Mouse (Mus musculus): ENCODE measurements at regions not wholly inside any gene's neighbourhood (a gene's known extent, or its start where the extent isn't known, plus 50 kb on each side); places are given as distances from the start of the nearest gene placed in this dataset.

GRCm38 (mm10) chr12:16477572-16477971 lies 133.2 kb downstream of the Lpin1 start:
- Histone ChIP-seq H3K4me3 (ENCODE audit: low read depth, low read length) (no peak overlapping the region), H3K9ac (ENCODE audit: low read length) (no peak overlapping the region), H3K36me3 (ENCODE audit: control insufficient read depth, insufficient read depth, low read length) (no peaks in the 10 kb centered on the region), H3K4me1 (ENCODE audit: control insufficient read depth, insufficient read depth, low read length) (no peaks in the 10 kb centered on the region), H3K4me2 (ENCODE audit: low read depth, severe bottlenecking) (no peak overlapping the region), H3K27me3 (ENCODE audit: control insufficient read depth, insufficient read depth, low read length) (no peaks in the 10 kb centered on the region), H3K27ac (replicated peaks; ENCODE audit: low read depth, low read length) (no peak overlapping the region), H3K9me3 (ENCODE audit: control insufficient read depth, low read length) (no peaks in the 10 kb centered on the region)
- DNase-seq (ENCODE audit: low spot score) (no peak), ATAC-seq (ENCODE audit: insufficient number of reproducible peaks, low FRiP score, low TSS enrichment, low read depth) (no peak)
- 75% methylated on average over 2 of the region's 2 CpGs for WGBS

GRCm38 (mm10) chr12:16474361-16475080 lies 136.2 kb downstream of the Lpin1 start:
- Histone ChIP-seq H3K4me2 (ENCODE audit: low read depth, severe bottlenecking) (no peak overlapping the region), H3K27me3 (ENCODE audit: control insufficient read depth, insufficient read depth, low read length) (no peaks in the 10 kb centered on the region), H3K4me3 (ENCODE audit: low read depth, low read length) (no peak overlapping the region), H3K9me3 (ENCODE audit: control insufficient read depth, low read length) (no peaks in the 10 kb centered on the region), H3K4me1 (ENCODE audit: control insufficient read depth, insufficient read depth, low read length) (no peaks in the 10 kb centered on the region), H3K27ac (replicated peaks; ENCODE audit: low read depth, low read length) (no peak overlapping the region), H3K36me3 (ENCODE audit: control insufficient read depth, insufficient read depth, low read length) (no peaks in the 10 kb centered on the region), H3K9ac (ENCODE audit: low read length) (no peak overlapping the region)
- ATAC-seq (ENCODE audit: insufficient number of reproducible peaks, low FRiP score, low TSS enrichment, low read depth) (no peak), DNase-seq (ENCODE audit: low spot score) (no peak)
- 81% methylated on average over 4 of the region's 4 CpGs for WGBS

GRCm38 (mm10) chr12:16457419-16457818 lies 153.3 kb downstream of the Lpin1 start:
- ATAC-seq (ENCODE audit: insufficient number of reproducible peaks, low FRiP score, low TSS enrichment, low read depth): no peak
- Histone ChIP-seq H3K27ac (replicated peaks; ENCODE audit: low read depth, low read length) (no peak overlapping the region), H3K4me1 (ENCODE audit: control insufficient read depth, insufficient read depth, low read length) (no peaks in the 10 kb centered on the region), H3K4me2 (ENCODE audit: low read depth, severe bottlenecking) (no peak overlapping the region), H3K9ac (ENCODE audit: low read length) (no peak overlapping the region), H3K9me3 (ENCODE audit: control insufficient read depth, low read length) (no peaks in the 10 kb centered on the region), H3K36me3 (ENCODE audit: control insufficient read depth, insufficient read depth, low read length) (no peaks in the 10 kb centered on the region), H3K4me3 (ENCODE audit: low read depth, low read length) (no peak overlapping the region), H3K27me3 (ENCODE audit: control insufficient read depth, insufficient read depth, low read length) (no peaks in the 10 kb centered on the region)
- DNase-seq (ENCODE audit: low spot score): no peak
- WGBS: 91% methylated on average over 6 of the region's 6 CpGs

GRCm38 (mm10) chr12:16450771-16451435 lies 159.9 kb downstream of the Lpin1 start:
- 59% methylated on average over 3 of the region's 3 CpGs for WGBS
- Histone ChIP-seq H3K4me3 (ENCODE audit: low read depth, low read length) (no peak overlapping the region), H3K36me3 (ENCODE audit: control insufficient read depth, insufficient read depth, low read length) (no peaks in the 10 kb centered on the region), H3K9me3 (ENCODE audit: control insufficient read depth, low read length) (no peaks in the 10 kb centered on the region), H3K27me3 (ENCODE audit: control insufficient read depth, insufficient read depth, low read length) (no peaks in the 10 kb centered on the region), H3K4me1 (ENCODE audit: control insufficient read depth, insufficient read depth, low read length) (no peaks in the 10 kb centered on the region), H3K9ac (ENCODE audit: low read length) (no peak overlapping the region), H3K4me2 (ENCODE audit: low read depth, severe bottlenecking) (no peak overlapping the region), H3K27ac (replicated peaks; ENCODE audit: low read depth, low read length) (no peak overlapping the region)
- ATAC-seq (ENCODE audit: insufficient number of reproducible peaks, low FRiP score, low TSS enrichment, low read depth): no peak
- no peak for DNase-seq (ENCODE audit: low spot score)

GRCm38 (mm10) chr12:16438717-16439116 lies 172.0 kb downstream of the Lpin1 start:
- no peak overlapping the region for H3K27ac ChIP-seq (replicated peaks; ENCODE audit: low read depth, low read length)
- no peak for ATAC-seq (ENCODE audit: insufficient number of reproducible peaks, low FRiP score, low TSS enrichment, low read depth)
- no peak overlapping the region for H3K9ac ChIP-seq (ENCODE audit: low read length)
- no peak overlapping the region for H3K4me2 ChIP-seq (ENCODE audit: low read depth, severe bottlenecking)
- H3K4me3 ChIP-seq (ENCODE audit: low read depth, low read length): no peak overlapping the region
- DNase-seq (ENCODE audit: low spot score): no peak
- WGBS: 89% methylated on average over 5 of the region's 5 CpGs
- no peaks in the 10 kb centered on the region for H3K27me3 ChIP-seq (ENCODE audit: control insufficient read depth, insufficient read depth, low read length)
- H3K36me3 ChIP-seq (ENCODE audit: control insufficient read depth, insufficient read depth, low read length): no peaks in the 10 kb centered on the region
- H3K4me1 ChIP-seq (ENCODE audit: control insufficient read depth, insufficient read depth, low read length): no peaks in the 10 kb centered on the region
- no peaks in the 10 kb centered on the region for H3K9me3 ChIP-seq (ENCODE audit: control insufficient read depth, low read length)

GRCm38 (mm10) chr12:16436961-16437360 lies 173.8 kb downstream of the Lpin1 start:
- H3K4me3 ChIP-seq (ENCODE audit: low read depth, low read length): no peak overlapping the region
- DNase-seq (ENCODE audit: low spot score) (no peak), ATAC-seq (ENCODE audit: insufficient number of reproducible peaks, low FRiP score, low TSS enrichment, low read depth) (no peak)
- no peaks in the 10 kb centered on the region for H3K27me3 ChIP-seq (ENCODE audit: control insufficient read depth, insufficient read depth, low read length)
- 100% methylated on average over 1 of the region's 1 CpGs for WGBS
- H3K4me1 ChIP-seq (ENCODE audit: control insufficient read depth, insufficient read depth, low read length): no peaks in the 10 kb centered on the region
- no peak overlapping the region for H3K4me2 ChIP-seq (ENCODE audit: low read depth, severe bottlenecking)
- H3K9me3 ChIP-seq (ENCODE audit: control insufficient read depth, low read length): no peaks in the 10 kb centered on the region
- no peak overlapping the region for H3K27ac ChIP-seq (replicated peaks; ENCODE audit: low read depth, low read length)
- H3K36me3 ChIP-seq (ENCODE audit: control insufficient read depth, insufficient read depth, low read length): no peaks in the 10 kb centered on the region
- no peak overlapping the region for H3K9ac ChIP-seq (ENCODE audit: low read length)

- H3K4me2 ChIP-seq (ENCODE audit: low read depth, severe bottlenecking): no peak overlapping the region
- H3K9ac ChIP-seq (ENCODE audit: low read length): no peak overlapping the region
- H3K4me3 ChIP-seq (ENCODE audit: low read depth, low read length): no peak overlapping the region
- ATAC-seq (ENCODE audit: insufficient number of reproducible peaks, low FRiP score, low TSS enrichment, low read depth) (no peak), DNase-seq (ENCODE audit: low spot score) (no peak)
- H3K27me3 ChIP-seq (ENCODE audit: control insufficient read depth, insufficient read depth, low read length): no peaks in the 10 kb centered on the region
- H3K9me3 ChIP-seq (ENCODE audit: control insufficient read depth, low read length): no peaks in the 10 kb centered on the region
- no peaks in the 10 kb centered on the region for H3K36me3 ChIP-seq (ENCODE audit: control insufficient read depth, insufficient read depth, low read length)
- no peaks in the 10 kb centered on the region for H3K4me1 ChIP-seq (ENCODE audit: control insufficient read depth, insufficient read depth, low read length)
- no peak overlapping the region for H3K27ac ChIP-seq (replicated peaks; ENCODE audit: low read depth, low read length)
- 72% methylated on average over 1 of the region's 1 CpGs for WGBS
Measured at GRCm38 (mm10) chr12:16436255-16436654, 174.5 kb downstream of the Lpin1 start.

GRCm38 (mm10) chr12:16434739-16435138 lies 176.0 kb downstream of the Lpin1 start:
- Histone ChIP-seq H3K27me3 (ENCODE audit: control insufficient read depth, insufficient read depth, low read length) (no peaks in the 10 kb centered on the region), H3K9ac (ENCODE audit: low read length) (no peak overlapping the region), H3K4me1 (ENCODE audit: control insufficient read depth, insufficient read depth, low read length) (no peaks in the 10 kb centered on the region), H3K4me2 (ENCODE audit: low read depth, severe bottlenecking) (no peak overlapping the region), H3K36me3 (ENCODE audit: control insufficient read depth, insufficient read depth, low read length) (no peaks in the 10 kb centered on the region), H3K4me3 (ENCODE audit: low read depth, low read length) (no peak overlapping the region), H3K9me3 (ENCODE audit: control insufficient read depth, low read length) (no peaks in the 10 kb centered on the region), H3K27ac (replicated peaks; ENCODE audit: low read depth, low read length) (no peak overlapping the region)
- ATAC-seq (ENCODE audit: insufficient number of reproducible peaks, low FRiP score, low TSS enrichment, low read depth) (no peak), DNase-seq (ENCODE audit: low spot score) (no peak)
- 91% methylated on average over 1 of the region's 1 CpGs for WGBS
